Mouse (Mus musculus) stomach, postnatal 0 days (tissue): ENCODE results near the gene Cemip2.

ENCODE experiments used
- CTCF ChIP-seq: IDR thresholded peaks from 2 replicates; pipeline ENCODE4 v1.5.1; 2016; ENCODE audit warnings: antibody characterized with exemption, low read depth, mild to moderate bottlenecking, moderate library complexity
- EP300 ChIP-seq: optimal IDR thresholded peaks from 2 replicates; pipeline ENCODE3; 2016; ENCODE audit warnings: antibody characterized with exemption

GRCm38 (mm10) chr19:21784331-21785131 is 6.4 kb downstream of the Cemip2 start:
- TF ChIP-seq CTCF (no peak), EP300 (no peak)
